In the genomic region with DNA sequence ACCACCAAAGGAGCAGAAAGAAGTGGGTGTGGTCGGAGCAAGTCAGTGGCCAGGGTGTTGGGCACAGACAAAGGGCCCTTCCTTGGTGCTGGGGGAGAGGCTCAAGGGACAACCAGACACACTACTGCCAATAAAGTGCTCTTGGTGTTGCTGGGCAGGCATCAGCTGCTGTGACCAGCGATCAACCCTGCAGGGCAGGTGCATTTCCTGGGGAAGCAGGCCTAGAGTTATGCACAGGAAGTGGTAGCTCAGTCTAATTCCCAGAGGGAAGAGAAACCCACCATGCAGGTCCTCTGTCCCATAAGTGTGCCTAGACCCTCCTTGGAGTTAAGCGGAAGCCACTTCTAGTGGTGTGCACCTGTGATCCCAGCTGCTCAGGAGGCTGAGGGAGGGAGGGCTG, we compare ENCODE assay signal across 10 mouse cellular contexts. TPM values are rescaled to one million over a fixed set of nuclear protein-coding genes. Genes with fewer than 3 reads are reported as not detected.
"Had no signal": no experiment of that assay in that cellular context is flagged by ENCODE, and none has a peak within 500 bp of the region (broad histone marks: within the 10 kb centered on the region; RNA-seq: fewer than 3 reads in every experiment).

No protein-coding gene starts in this region.

- ATAC-seq: midbrain, embryonic 13.5 days had no signal

- DNase-seq: kidney, adult 8-10 months; kidney, postnatal 36 days; layer of hippocampus, adult 9-11 months; left cerebral cortex, postnatal 4 days; liver, embryonic 13.5 days; lung, adult 18-20 months; right cerebral cortex, adult 18-20 months; right cerebral cortex, postnatal 25 days had no signal

RNA-seq across cellular contexts. Expression of a gene that starts 45.6 kb away (rescaled TPM):
- total RNA-seq: midbrain, postnatal 0 days had no signal
